Mouse (Mus musculus): ENCODE data around the gene Bcar1. TPM values are rescaled to one million over a fixed set of nuclear protein-coding genes. Genes with fewer than 3 reads are reported as not detected.

The Bcar1 gene
- total RNA-seq (2023) = 0.95 TPM

GRCm38 (mm10) chr8:111743792-111744696, at the start of gene Bcar1:
TSS of gene Bcar1 (minus strand) at chr8:111743809.

GRCm38 (mm10) chr8:111690960-111691445, 52.6 kb downstream of the Bcar1 start, which contains the start of gene Ctrb1:
TSS of gene Ctrb1 (minus strand) at chr8:111691010.

Other genes starting within 250 kb of the Bcar1 start
- 13.2 TPM for gene Wdr59, start 221.7 kb downstream of the Bcar1 start, total RNA-seq (2023)
- gene Znrf1, start 207.7 kb downstream of the Bcar1 start, total RNA-seq (2023) = 162 TPM
- 2.1 TPM for gene Ldhd, start 113.4 kb downstream of the Bcar1 start, total RNA-seq (2023)
- 26.5 TPM for gene Zfp1, start 100.4 kb downstream of the Bcar1 start, total RNA-seq (2023)
- 1.9 TPM for gene Ctrb1, start 52.8 kb downstream of the Bcar1 start, total RNA-seq (2023)
- gene Cfdp1, start 110.5 kb upstream of the Bcar1 start, total RNA-seq (2023) = 38.5 TPM
- 2.8 TPM for gene Tmem170, start 132.9 kb upstream of the Bcar1 start, total RNA-seq (2023)
- gene Chst5, start 166.6 kb upstream of the Bcar1 start, total RNA-seq (2023) = not detected
- 1.1 TPM for gene Tmem231, start 190.1 kb upstream of the Bcar1 start, total RNA-seq (2023)
- gene Gabarapl2, start 196.9 kb upstream of the Bcar1 start, total RNA-seq (2023) = 98.3 TPM
- gene Adat1, start 248.5 kb upstream of the Bcar1 start, total RNA-seq (2023) = 5.3 TPM

All from CD4-positive naive resting alpha-beta T cell, adult 57 days (primary cell).